20 mouse cellular contexts compared by ENCODE assay signal in the genomic region with DNA sequence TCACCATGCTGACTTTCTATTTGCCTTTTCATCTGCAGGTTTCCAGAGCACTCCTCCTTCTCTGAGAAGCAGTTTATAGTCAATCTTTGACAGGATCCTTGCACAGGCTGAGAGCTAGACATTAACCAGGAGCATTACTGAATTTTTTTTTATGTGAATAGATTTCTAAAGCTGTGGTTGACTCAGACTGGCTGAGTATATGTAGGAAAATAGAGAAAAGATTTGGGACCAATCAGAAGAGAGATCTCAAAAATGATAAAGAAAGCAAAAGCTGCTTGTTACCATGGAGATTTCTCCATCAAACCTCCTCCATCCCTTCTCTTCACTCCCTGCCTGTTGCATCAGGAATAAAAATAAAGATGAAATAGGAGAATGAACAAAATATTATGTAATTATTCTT.
DNase-seq lines count a peak whose midpoint lies in the region; ATAC-seq and TF ChIP-seq lines count a peak whose summit lies in the region.
"Had no signal": no experiment of that assay in that cellular context is flagged by ENCODE, and none has a peak within 500 bp of the region (broad histone marks: within the 10 kb centered on the region; RNA-seq: fewer than 3 reads in every experiment).

No protein-coding gene starts in this region.

- 0 out of 2 replicates have a peak overlapping the region, but pooled peaks have one; percentile 5 for H3K4me2 ChIP-seq in midbrain, embryonic 15.5 days
- H3K4me2 ChIP-seq in midbrain, embryonic 11.5 days = no peak overlapping the region
- H3K4me2 ChIP-seq: forebrain, embryonic 15.5 days; heart, embryonic 15.5 days had no signal

- H3K27ac ChIP-seq in layer of hippocampus, adult 2 months = peak overlapping the region; percentile 74
- peak overlapping the region; percentile 56; the same call in 1 of the 2 replicates for H3K27ac ChIP-seq in midbrain, embryonic 15.5 days
- no peak overlapping the region for H3K27ac ChIP-seq in midbrain, embryonic 11.5 days (ENCODE audit: low read depth, low read length)
- peak overlapping the region; percentile 87; the same call in 1 of the 2 replicates for H3K27ac ChIP-seq in cortical plate, adult 2 months (ENCODE audit: insufficient read depth, low read length)
- H3K27ac ChIP-seq: forebrain, embryonic 15.5 days; heart, embryonic 15.5 days; stomach, postnatal 0 days had no signal

- peak overlapping the region; percentile 38 for H3K4me3 ChIP-seq in layer of hippocampus, adult 2 months
- peak overlapping the region; percentile 15 for H3K4me3 ChIP-seq in midbrain, embryonic 15.5 days
- H3K4me3 ChIP-seq in midbrain, embryonic 11.5 days (ENCODE audit: low read depth, low read length) = no peak overlapping the region
- H3K4me3 ChIP-seq in cortical plate, adult 2 months (ENCODE audit: insufficient read depth, low read length) = peak overlapping the region; percentile 73
- H3K4me3 ChIP-seq: forebrain, embryonic 15.5 days; heart, embryonic 15.5 days had no signal

- H3K9ac ChIP-seq in midbrain, embryonic 15.5 days = no peak overlapping the region
- no peak overlapping the region for H3K9ac ChIP-seq in midbrain, embryonic 11.5 days (ENCODE audit: low read length)
- H3K9ac ChIP-seq: forebrain, embryonic 15.5 days; heart, embryonic 15.5 days had no signal

- H3K27me3 ChIP-seq in midbrain, embryonic 15.5 days (replicated peaks) = no peaks in the 10 kb centered on the region
- H3K27me3 ChIP-seq in midbrain, embryonic 11.5 days (ENCODE audit: control insufficient read depth, insufficient read depth, low read length) = no peaks in the 10 kb centered on the region
- H3K27me3 ChIP-seq: forebrain, embryonic 15.5 days; heart, embryonic 15.5 days had no signal

- TF ChIP-seq POLR2A in cortical plate, adult 2 months (IDR thresholded peaks at IDR 0.05; ENCODE audit: extremely low read depth, insufficient read depth, low read length) = 0 out of 2 replicates have a peak, but pooled peaks have one; percentile 11

- H3K9me3 ChIP-seq in midbrain, embryonic 15.5 days = no peaks in the 10 kb centered on the region
- H3K9me3 ChIP-seq in midbrain, embryonic 11.5 days (ENCODE audit: control insufficient read depth, low read length) = no peaks in the 10 kb centered on the region; the same call in 1 of the 2 replicates
- H3K9me3 ChIP-seq: heart, embryonic 15.5 days had no signal

- DNase-seq in frontal cortex, postnatal 14 days (ENCODE audit: low spot score in 2 of 2) = no peak
- DNase-seq in layer of hippocampus, adult 2 months (ENCODE audit: low spot score in 2 of 2) = peak in 1 of 2 experiments; percentile 18
- DNase-seq in layer of hippocampus, postnatal 25 days (ENCODE audit: extremely low spot score in 1 of 2, low spot score in 1 of 2) = no peak
- DNase-seq in midbrain, embryonic 11.5 days (ENCODE audit: low spot score, missing footprints) = no peak
- no peak for DNase-seq in lung, postnatal 25 days (ENCODE audit: low spot score)
- DNase-seq: adrenal gland, postnatal 25 days; cerebellum, adult 11-12 months; cerebellum, postnatal 36 days; heart, postnatal 36 days; layer of hippocampus, postnatal 36 days; lung, postnatal 10 days had no signal

- ATAC-seq in frontal cortex, adult (ENCODE audit: low TSS enrichment) = peak; percentile 86
- ATAC-seq in midbrain, embryonic 15.5 days (replicated peaks) = no peak
- ATAC-seq in midbrain, embryonic 11.5 days (ENCODE audit: low FRiP score) = no peak
- ATAC-seq: CD4-positive, CD25-positive, alpha-beta regulatory T cell, adult 4 months; forebrain, embryonic 15.5 days; hindbrain, embryonic 16.5 days; intestine, embryonic 16.5 days had no signal

- no peak for TF ChIP-seq CTCF in layer of hippocampus, adult 2 months (conservative IDR thresholded peaks at IDR 0.05)
- TF ChIP-seq CTCF in cortical plate, adult 2 months (IDR thresholded peaks at IDR 0.05; ENCODE audit: extremely low read depth, insufficient read depth, low read length) = no peak

- H3K36me3 ChIP-seq in midbrain, embryonic 15.5 days (replicated peaks) = no peaks in the 10 kb centered on the region
- no peaks in the 10 kb centered on the region for H3K36me3 ChIP-seq in midbrain, embryonic 11.5 days (ENCODE audit: control insufficient read depth, insufficient read depth, low read length)
- H3K36me3 ChIP-seq: forebrain, embryonic 15.5 days; heart, embryonic 15.5 days had no signal

- no peaks in the 10 kb centered on the region for H3K4me1 ChIP-seq in midbrain, embryonic 15.5 days
- H3K4me1 ChIP-seq in midbrain, embryonic 11.5 days (ENCODE audit: control insufficient read depth, insufficient read depth, low read length) = no peaks in the 10 kb centered on the region
- H3K4me1 ChIP-seq in cortical plate, adult 2 months (ENCODE audit: control insufficient read depth, insufficient read depth, low read length) = no peaks in the 10 kb centered on the region
- H3K4me1 ChIP-seq: forebrain, embryonic 15.5 days; heart, embryonic 15.5 days had no signal
